Mouse (Mus musculus) MEL (cell line): Measurements from ENCODE around the gene Tsfm. TPM values are rescaled to one million over a fixed set of nuclear protein-coding genes. Genes with fewer than 3 reads are reported as not detected.
A peak's percentile ranks its signal among the peaks of the same experiment; 100 is the strongest.

Experiments
- DNase-seq: peaks from one replicate; pipeline ENCODE4 v3.0.0; 2011; ENCODE audit warnings: low read depth, low spot score
- H3K27ac ChIP-seq: 2 replicates; pipeline ENCODE4 v1.5.1; 2012; ENCODE audit warnings: low read depth, mild to moderate bottlenecking, control low read depth, low read length, moderate library complexity; ENCODE audit not compliant: control insufficient read depth
- H3K27me3 ChIP-seq, 2 experiments: fragments of 150-350 bp in 1 of 2; sonication (generic) in 1 of 2; 2 replicates each; pipeline ENCODE4 v1.6.1; 2012; ENCODE audit warnings: low read length in 2 of 2, mild to moderate bottlenecking in 2 of 2, improper control_type of control experiment in 1 of 2, moderate library complexity in 1 of 2; ENCODE audit not compliant: insufficient read depth in 2 of 2, control insufficient read depth in 1 of 2
- H3K36me3 ChIP-seq, 2 experiments: 2 replicates each; pipeline ENCODE4 v1.6.1; 2012 to 2014; ENCODE audit warnings: low read length in 2 of 2, improper control_type of control experiment in 1 of 2, inconsistent platforms in 1 of 2, mild to moderate bottlenecking in 1 of 2; ENCODE audit not compliant: insufficient read depth in 2 of 2, control insufficient read depth in 1 of 2
- H3K4me1 ChIP-seq, 2 experiments: fragments of 150-350 bp in 1 of 2; sonication (generic) in 1 of 2; 2 replicates each; pipeline ENCODE4 v1.6.1; 2012; ENCODE audit warnings: low read length in 2 of 2, improper control_type of control experiment in 1 of 2, mild to moderate bottlenecking in 1 of 2; ENCODE audit not compliant: insufficient read depth in 2 of 2, control insufficient read depth in 1 of 2
- H3K4me3 ChIP-seq, 2 experiments: fragments of 150-350 bp in 1 of 2; sonication (generic) in 1 of 2; 2 replicates each; pipeline ENCODE4 v1.5.1; 2012; ENCODE audit warnings: low read depth in 2 of 2, low read length in 2 of 2, mild to moderate bottlenecking in 2 of 2, moderate library complexity in 2 of 2, control low read depth in 1 of 2, improper control_type of control experiment in 1 of 2; ENCODE audit not compliant: control insufficient read depth in 1 of 2, insufficient read depth in 1 of 2
- H3K79me2 ChIP-seq: 2 replicates; pipeline ENCODE4 v1.6.1; 2012; ENCODE audit warnings: mild to moderate bottlenecking, low read length, moderate library complexity; ENCODE audit not compliant: control insufficient read depth, poor library complexity, insufficient read depth
- H3K9ac ChIP-seq: 2 replicates; pipeline ENCODE4 v1.6.1; 2012; ENCODE audit warnings: low read depth, mild to moderate bottlenecking, control low read depth, low read length, moderate library complexity; ENCODE audit not compliant: control insufficient read depth, poor library complexity, severe bottlenecking
- H3K9me3 ChIP-seq: fragments of 150-350 bp; sonication (generic); replicated peaks from 2 replicates; pipeline ENCODE4 v1.6.1; 2012; ENCODE audit warnings: mild to moderate bottlenecking, low read length, improper control_type of control experiment, moderate library complexity; ENCODE audit not compliant: insufficient read depth
- BHLHE40 ChIP-seq: IDR thresholded peaks from 2 replicates; pipeline ENCODE4 v1.6.1; 2012; ENCODE audit warnings: low read depth, mild to moderate bottlenecking, inconsistent platforms, low read length, improper control_type of control experiment, borderline replicate concordance
- CHD2 ChIP-seq: IDR thresholded peaks from 2 replicates; pipeline ENCODE4 v1.6.1; 2011; ENCODE audit warnings: low read length, improper control_type of control experiment
- CTCF ChIP-seq, 3 experiments: IDR thresholded peaks in 2 of 3; conservative IDR thresholded peaks in 1 of 3; 2 replicates each; pipeline ENCODE4 v1.5.1; 2011 to 2012; ENCODE audit warnings: low read length in 3 of 3, low read depth in 2 of 3, mild to moderate bottlenecking in 2 of 3, improper control_type of control experiment in 1 of 3, inconsistent platforms in 1 of 3, mixed read lengths in 1 of 3, moderate library complexity in 1 of 3; ENCODE audit not compliant: control insufficient read depth in 1 of 3, insufficient read depth in 1 of 3, poor library complexity in 1 of 3, severe bottlenecking in 1 of 3
- EP300 ChIP-seq, 2 experiments: IDR thresholded peaks; 2 replicates each; pipeline ENCODE4 v1.6.1; 2011; ENCODE audit warnings: improper control_type of control experiment in 2 of 2, low read length in 2 of 2, low read depth in 1 of 2, mild to moderate bottlenecking in 1 of 2
- KAT2A ChIP-seq: conservative IDR thresholded peaks from 2 replicates; pipeline ENCODE4 v1.6.1; 2012; ENCODE audit warnings: low read depth, low read length, improper control_type of control experiment, inconsistent platforms
- MAFK ChIP-seq: IDR thresholded peaks from 2 replicates; pipeline ENCODE4 v1.6.1; 2011; ENCODE audit warnings: low read depth, mild to moderate bottlenecking, low read length, improper control_type of control experiment, borderline replicate concordance
- MAX ChIP-seq: IDR thresholded peaks from 2 replicates; pipeline ENCODE4 v1.6.1; 2011; ENCODE audit warnings: low read length, improper control_type of control experiment
- MEF2A ChIP-seq: IDR thresholded peaks from 2 replicates; pipeline ENCODE4 v1.6.1; 2014; ENCODE audit warnings: low read depth, mild to moderate bottlenecking, inconsistent platforms, low read length, improper control_type of control experiment; ENCODE audit not compliant: poor library complexity, insufficient replicate concordance, severe bottlenecking; ENCODE audit errors: extremely low read depth
- MXI1 ChIP-seq: IDR thresholded peaks from 2 replicates; pipeline ENCODE4 v1.6.1; 2011; ENCODE audit warnings: mild to moderate bottlenecking, low read depth, low read length, improper control_type of control experiment
- MYC ChIP-seq: IDR thresholded peaks from 2 replicates; pipeline ENCODE4 v1.6.1; 2011; ENCODE audit warnings: low read depth, mild to moderate bottlenecking, low read length, improper control_type of control experiment, moderate library complexity
- POLR2AphosphoS5 ChIP-seq: IDR thresholded peaks from 2 replicates; pipeline ENCODE4 v1.6.1; 2012; ENCODE audit warnings: low read depth, borderline replicate concordance, mild to moderate bottlenecking, inconsistent platforms, low read length, moderate library complexity, mixed read lengths
- RAD21 ChIP-seq: IDR thresholded peaks from 2 replicates; pipeline ENCODE4 v1.6.1; 2011; ENCODE audit warnings: mild to moderate bottlenecking, low read depth, low read length, improper control_type of control experiment
- SMC3 ChIP-seq: IDR thresholded peaks from 2 replicates; pipeline ENCODE4 v1.6.1; 2011; ENCODE audit warnings: low read depth, low read length, improper control_type of control experiment
- TAL1 ChIP-seq: IDR thresholded peaks from 2 replicates; pipeline ENCODE4 v1.6.1; 2012; ENCODE audit warnings: mild to moderate bottlenecking, inconsistent platforms, low read length, moderate library complexity, mixed read lengths
- UBTF ChIP-seq: IDR thresholded peaks from 2 replicates; pipeline ENCODE4 v1.6.1; 2012; ENCODE audit warnings: low read depth, mild to moderate bottlenecking, inconsistent platforms, low read length, improper control_type of control experiment, moderate library complexity, borderline replicate concordance; ENCODE audit not compliant: insufficient read depth
- ZC3H11A ChIP-seq: IDR thresholded peaks from 2 replicates; pipeline ENCODE4 v1.6.1; 2012; ENCODE audit warnings: low read depth, mild to moderate bottlenecking, inconsistent platforms, low read length, improper control_type of control experiment
- polyA plus RNA-seq, 2 experiments: library from polyadenylated mRNA; stranded (reverse) in 1 of 2; unstranded in 1 of 2; fragments of >175 nt in 1 of 2; fragments of >200 nt in 1 of 2; gene quantifications; 2 replicates each; pipeline versions ENCODE4 v1.2.1 to v1.2.4; 2012; ENCODE audit warnings: low replicate concordance in 2 of 2, low read depth in 1 of 2; ENCODE audit not compliant: insufficient read length in 2 of 2, insufficient read depth in 1 of 2, missing spikeins in 1 of 2
- total RNA-seq: library from RNA; depleted of rRNA; stranded (reverse); fragments of 300-350 nt; gene quantifications from 2 replicates; pipeline ENCODE4 v1.2.3, GENCODE M21; 2012

The Tsfm gene
- total and polyA plus RNA-seq, 3 experiments, result 84.7 to 90.0 TPM; not detected in 1

GRCm38 (mm10) chr10:127017071-127017470 is 13.6 kb downstream of the Tsfm start:
- Histone ChIP-seq H3K9me3 (no peaks in the 10 kb centered on the region), H3K9ac (no peak overlapping the region), H3K4me1 (no peaks in the 10 kb centered on the region), H3K27me3 (no peaks in the 10 kb centered on the region), H3K36me3 (peaks cover 0 to 2% of the 10 kb centered on the region in 2 experiments; a peak in 1 of 4 replicates), H3K27ac (no peak overlapping the region), H3K4me3 (no peak overlapping the region), H3K79me2 (no peaks in the 10 kb centered on the region)
- DNase-seq, result no peak
- TF ChIP-seq MAFK (no peak), CHD2 (no peak), TAL1 (no peak), RAD21 (no peak), UBTF (no peak), BHLHE40 (no peak), ZC3H11A (no peak), POLR2AphosphoS5 (no peak), MYC (no peak), MAX (no peak), MEF2A (no peak), KAT2A (no peak), EP300 (IDR thresholded peaks at IDR 0.05; ENCODE audit: low read depth in 1 of 2, low read length in 2 of 2) (no peak)

GRCm38 (mm10) chr10:127016488-127016887 is 14.2 kb downstream of the Tsfm start:
- Histone ChIP-seq H3K79me2 (no peaks in the 10 kb centered on the region), H3K36me3 (no peaks in the 10 kb centered on the region; a peak in 1 of 4 replicates), H3K9me3 (no peaks in the 10 kb centered on the region), H3K27ac (no peak overlapping the region), H3K27me3 (no peaks in the 10 kb centered on the region)
- TF ChIP-seq SMC3 (peak; percentile 23; the same call in 1 of the 2 replicates), MXI1 (no peak), RAD21 (peak; percentile 8), CTCF (IDR thresholded peaks at IDR 0.05 in 2 of 3, conservative IDR thresholded peaks at IDR 0.05 in 1 of 3; ENCODE audit: control insufficient read depth in 1 of 3, insufficient read depth in 1 of 3, low read depth in 2 of 3, low read length in 3 of 3, poor library complexity in 1 of 3, severe bottlenecking in 1 of 3) (peak in 1 of 3 experiments; percentile 30; a peak in 2 of 6 replicates)
- TF ChIP-seq, all 39 proteins: peak for 3
- H3K9ac ChIP-seq, result no peak overlapping the region
- H3K4me3 ChIP-seq, result no peak overlapping the region
- DNase-seq, result no peak
- no peaks in the 10 kb centered on the region for H3K4me1 ChIP-seq
